Mouse (Mus musculus) lung, postnatal 14 days (tissue): Measurements from ENCODE around the gene Oxct2b.
"Not testable (repeated sequence)": the region's sequence is repeated elsewhere in the genome, so short reads cannot be mapped to it uniquely, and the experiment has no call there.

Experiments
- DNase-seq: peaks from one replicate; pipeline ENCODE4 v3.0.0; 2021

Oxct2b gene

DNA sequence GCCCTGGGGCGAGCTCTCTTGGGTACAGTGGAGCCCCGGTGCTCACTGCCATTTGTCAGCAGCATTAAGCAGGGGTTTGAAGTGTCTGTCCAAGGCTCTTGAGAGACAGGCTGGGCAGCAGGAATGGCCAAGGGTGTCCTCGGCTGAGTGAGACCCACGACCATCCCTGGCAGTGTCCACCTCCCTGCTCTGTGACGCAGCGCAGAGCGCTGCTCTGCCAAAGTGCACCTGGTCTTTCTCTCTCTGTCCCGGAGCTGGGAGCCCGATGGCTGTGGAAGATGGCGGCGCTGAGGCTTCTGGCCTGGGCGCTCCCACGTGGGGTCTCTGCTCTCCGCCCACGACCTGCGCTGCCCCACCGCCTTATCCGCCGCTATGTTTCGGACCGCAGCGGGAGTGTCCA lies at the start of gene Oxct2b:
Gene Oxct2b (plus strand): TSS at position 256 of the 400 bp plus-strand sequence.
- DNase-seq = no peak

DNA sequence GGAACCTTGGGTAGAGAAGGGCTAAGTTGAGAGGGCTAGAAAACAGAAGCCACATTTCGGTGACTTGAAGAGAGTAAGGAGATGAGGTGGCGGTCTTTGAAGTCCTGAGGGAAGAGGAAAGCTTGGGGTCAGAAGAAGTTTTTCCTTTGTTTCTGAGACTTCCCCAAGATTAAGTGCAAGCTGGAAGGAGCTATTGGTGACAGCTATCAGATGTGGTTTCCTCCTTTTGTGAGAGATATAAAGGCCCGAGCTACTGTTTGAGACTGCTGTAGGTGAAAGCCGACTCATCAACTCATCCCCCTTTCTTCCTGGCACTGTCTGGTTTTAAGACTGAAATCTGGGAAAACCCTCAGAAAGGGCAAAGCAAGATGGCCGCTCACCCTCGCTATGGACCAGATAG lies 47.4 kb upstream of the Oxct2b start:
- DNase-seq = no peak

DNA sequence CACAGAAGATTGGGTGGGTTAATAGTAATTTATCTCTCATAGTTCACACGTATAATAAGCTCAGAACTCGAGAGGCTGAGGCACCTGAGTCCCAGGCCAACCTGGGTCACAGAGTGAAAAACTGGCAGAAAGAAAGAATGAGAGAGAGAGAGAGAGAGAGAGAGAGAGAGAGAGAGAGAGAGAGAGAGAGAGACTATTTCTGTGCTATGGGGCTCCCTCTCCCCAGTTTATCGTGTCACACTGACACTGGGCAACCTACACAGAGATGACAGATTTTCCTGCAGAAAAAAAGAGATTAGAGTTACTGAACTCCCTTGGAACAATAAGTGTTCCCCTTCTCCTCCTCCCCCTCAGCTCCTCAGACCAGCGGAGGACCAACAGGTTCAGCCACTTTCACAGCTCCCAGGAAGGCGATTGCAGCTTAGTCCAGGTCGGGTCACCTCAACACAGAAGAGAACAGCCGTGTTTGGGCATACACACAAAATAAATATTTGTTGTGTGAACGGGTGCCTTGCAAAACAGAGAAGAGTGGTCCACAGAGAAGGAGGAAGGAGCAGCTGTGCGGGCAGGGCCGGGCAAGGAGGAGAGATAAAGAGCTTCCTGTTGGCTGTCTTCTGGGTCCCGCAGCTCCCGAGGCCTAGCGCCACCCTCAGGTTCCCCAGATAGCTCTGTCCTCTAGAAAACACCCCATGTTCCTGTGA lies 44.6 kb upstream of the Oxct2b start:
- peak; percentile 59 for DNase-seq

DNA sequence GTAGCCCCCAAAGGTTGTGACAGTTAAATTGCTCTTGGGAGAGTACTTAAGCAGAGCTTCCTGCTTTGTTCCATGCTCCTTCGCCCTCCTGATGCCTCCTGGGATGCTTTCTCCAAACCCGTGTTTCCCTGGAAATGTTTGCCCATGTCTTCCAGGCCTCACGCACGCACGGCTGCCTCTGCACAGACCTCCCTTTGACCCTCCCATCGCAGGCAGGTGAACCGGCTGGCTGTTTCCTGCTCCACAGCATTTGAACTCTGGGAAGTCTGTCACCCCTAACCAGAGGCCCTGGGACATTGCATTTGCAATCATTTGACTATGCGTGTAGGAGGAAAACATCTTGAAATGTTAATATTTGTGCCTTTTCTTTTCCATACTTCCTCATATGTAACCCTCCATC lies 39.1 kb upstream of the Oxct2b start:
- DNase-seq = no peak

DNA sequence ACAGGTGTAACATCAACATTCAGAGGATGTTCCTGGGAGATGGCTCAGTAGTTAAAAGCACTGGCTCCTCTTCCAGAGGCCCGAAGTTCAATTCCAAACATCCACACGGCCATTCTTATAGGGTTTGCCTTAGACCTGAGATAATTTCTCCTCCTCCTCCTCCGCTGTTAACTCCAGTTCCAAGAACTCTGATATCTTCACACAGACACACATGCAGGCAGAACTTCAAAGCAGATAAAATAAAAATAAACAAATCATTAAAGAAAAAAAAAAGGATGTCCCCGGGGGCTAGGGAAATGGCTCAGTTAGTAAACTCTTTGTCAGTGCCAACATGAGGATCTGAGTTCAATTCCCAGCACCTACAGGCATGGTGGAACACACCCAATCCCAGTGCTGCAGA lies 37.8 kb upstream of the Oxct2b start:
- DNase-seq = no peak

DNA sequence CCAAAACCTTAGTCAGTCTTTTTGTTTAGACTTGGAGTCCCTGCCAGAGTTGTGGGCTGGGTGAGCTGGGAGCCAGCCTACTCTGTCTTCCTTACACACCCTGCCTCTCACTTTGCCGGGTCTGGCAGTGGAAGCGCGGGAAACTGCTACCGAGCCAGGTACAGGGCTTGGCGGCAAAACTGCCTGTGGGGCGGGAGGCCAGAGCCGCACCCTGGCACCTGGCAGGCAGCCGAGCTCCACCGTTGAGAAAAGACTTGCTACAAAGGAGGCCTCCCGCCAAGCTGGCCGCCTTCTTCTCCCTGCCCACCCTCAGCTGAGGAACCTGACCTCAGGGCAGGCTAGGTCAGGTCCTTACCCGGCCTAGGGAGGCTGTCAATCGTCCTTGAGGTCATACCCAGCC lies 35.3 kb upstream of the Oxct2b start:
- peak; percentile 65 for DNase-seq

DNA sequence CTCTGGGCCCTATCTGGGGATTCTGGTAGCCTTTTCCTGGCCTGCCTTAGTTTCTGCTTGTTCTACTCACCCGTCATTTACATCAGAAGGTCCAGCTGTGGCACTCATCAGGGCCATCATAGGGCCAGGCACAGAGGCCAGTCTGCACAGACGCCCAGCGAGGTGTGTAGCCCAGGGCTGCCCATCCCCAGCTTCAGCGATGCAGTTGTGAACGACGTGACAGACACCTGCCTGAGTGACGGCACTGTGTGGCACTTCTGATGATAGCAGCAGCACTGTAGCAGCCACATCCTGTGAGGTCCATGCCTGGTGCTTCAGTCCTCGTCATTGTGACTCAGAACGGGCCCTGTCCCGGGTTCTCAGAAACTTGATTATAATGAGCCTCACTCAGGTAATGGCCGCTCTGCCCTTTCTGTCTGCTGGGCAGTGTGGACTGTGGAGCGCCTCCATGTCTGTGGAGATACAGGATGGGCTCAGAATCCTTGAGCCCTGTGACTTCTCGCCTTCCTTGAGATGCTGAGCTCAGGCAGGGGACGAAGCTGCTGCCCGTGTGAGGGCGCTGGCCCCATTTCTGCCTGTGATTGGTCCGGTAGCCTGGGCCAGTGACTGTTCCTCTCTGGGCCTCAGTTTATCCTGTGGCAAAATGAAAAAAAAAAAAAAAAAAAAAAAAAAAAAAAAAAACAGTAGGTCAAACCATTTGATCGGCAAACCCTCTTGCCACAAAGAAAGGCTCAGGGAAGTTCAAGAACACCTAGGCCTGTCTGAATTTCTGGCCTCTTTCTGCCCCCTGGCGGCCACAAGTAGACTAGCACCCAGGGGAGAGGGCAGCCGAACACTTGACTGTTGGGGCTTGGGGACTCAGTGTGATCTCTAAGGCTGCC lies 33.5 kb upstream of the Oxct2b start:
- DNase-seq = peak; percentile 63

DNA sequence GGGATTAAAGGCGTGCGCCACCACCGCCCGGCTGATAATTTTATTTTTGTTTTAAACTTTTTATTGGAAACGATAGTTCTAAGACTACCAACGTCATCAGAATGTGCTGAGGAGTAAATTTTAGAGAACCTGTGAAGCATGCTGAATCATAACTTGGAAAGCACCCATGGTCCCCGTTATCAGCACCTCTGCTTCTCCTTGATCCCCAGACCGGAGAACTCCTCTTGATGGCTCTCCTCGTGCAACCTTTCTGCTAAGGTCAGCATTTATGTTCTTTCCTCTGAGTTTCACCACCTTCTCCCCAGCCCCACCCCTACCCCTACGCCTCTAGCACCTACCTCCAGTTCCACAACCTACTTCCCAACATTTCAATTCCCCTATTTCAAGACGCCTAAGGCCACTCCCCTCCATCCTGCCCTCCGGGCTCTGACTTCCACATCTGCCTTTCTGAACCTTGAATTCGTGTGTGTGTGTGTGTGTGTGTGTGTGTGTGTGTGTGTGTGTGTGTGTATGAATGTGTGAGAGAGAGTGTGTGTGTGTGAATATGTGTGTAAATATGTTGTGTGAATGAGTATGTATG lies 32.7 kb upstream of the Oxct2b start:
- no peak for DNase-seq

DNA sequence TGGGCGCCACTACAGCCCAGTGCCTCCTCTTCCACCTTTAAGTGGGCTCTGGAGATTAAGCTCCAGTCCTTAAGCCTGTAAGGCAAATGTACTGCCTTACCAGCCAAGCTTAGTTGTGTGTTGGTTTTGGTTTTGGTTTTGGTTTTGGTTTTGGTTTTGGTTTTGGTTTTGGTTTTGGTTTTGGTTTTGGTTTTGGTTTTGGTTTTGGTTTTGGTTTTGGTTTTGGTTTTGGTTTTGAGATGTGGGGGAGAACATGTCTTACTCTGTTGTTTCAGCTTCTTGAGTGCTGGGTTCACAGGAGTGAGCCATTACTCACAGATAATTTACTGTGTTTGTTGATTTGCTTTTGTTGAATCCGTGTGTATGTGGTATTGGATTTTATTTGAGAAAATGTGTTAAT lies 30.8 kb upstream of the Oxct2b start:
- DNase-seq = no peak

DNA sequence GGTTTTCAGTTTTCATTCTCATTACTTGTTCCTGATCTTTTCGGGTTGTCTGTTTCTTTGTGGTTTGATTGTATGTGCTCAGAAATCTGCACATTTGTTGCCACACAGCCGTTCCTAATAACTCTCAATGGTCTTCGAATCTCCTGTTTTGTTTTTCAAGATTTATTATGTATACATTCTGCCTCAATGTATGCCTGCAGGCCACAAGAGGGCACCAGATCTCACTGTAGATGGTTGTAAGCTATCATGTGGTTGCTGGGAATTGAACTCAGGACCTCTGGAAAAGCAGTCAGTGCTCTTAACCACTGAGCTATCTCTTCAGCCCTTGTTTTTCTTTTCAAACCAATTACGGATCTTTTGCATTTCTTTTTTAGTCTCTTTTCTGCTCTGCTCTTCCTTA lies 29.7 kb upstream of the Oxct2b start:
- DNase-seq = no peak

DNA sequence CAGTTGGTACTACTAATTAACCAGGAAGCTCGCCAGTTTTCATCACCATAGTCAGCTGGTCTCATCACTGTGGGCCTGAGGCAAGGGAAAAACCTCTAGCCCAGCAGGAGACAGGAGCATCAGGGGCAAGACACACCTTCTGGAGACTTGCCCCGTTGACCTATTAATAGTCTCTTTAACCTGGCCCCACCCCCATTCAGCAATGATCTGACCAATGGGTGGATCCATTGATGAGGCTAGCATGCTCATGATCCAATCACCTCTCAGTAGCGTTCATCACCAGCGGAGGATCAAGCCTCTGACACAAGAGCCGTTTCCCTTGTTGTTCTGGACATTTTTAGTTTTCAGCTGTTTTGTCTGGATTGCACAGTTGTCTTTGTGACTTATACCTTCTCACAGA lies 23.4 kb upstream of the Oxct2b start:
- no peak for DNase-seq

DNA sequence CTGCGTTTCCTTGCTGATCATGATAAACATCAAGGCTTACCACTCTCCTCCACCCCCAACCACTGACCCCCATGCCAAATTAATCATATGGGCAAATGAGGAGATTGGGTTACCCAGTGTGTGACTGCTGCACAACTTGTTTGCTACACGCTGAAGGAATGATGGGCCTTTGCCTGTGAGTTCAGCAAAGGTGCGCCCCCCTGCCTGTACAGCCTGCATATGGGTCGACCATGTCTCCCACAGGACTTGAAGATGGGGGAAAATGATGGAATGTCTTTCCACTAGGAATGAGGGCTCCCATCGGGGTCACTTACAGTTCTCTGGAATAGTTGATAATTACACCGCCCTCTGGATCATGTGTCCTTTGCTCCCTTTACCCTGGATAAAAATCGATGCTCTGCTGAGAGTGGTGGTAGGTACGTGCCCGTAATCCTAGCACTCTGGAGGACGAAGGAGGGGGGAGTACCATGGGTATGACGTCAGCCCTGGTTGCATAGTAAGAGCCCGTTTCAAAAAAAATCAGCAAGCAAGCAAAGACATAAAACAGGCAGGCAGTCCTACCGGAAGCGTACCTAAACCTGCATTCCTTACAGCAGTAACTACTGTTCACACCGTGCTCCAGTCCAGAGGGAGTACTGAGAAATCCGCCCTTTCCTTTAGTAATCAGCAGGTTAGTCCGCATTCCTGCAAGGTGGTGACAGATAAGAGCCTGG lies 22.8 kb upstream of the Oxct2b start:
- DNase-seq = peak; percentile 6

DNA sequence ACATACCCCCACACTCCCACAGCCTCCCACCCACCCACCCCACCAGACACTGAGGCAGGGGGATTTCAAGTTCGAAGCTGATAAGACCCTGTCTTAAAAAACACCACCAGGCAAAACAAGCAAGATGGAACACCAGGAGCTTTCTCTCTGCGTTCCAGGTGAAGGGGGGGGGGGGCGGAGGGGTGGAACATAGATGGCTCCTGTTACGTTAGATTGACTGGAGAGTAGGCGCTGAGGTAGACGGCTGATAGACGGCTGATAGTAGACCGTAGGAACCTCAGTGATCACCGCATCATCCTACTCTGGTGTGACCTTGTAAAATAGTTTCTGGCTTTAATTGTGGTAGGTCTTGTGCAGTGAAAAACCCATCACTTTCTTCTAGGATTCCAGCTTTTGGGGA lies 22.2 kb upstream of the Oxct2b start:
- DNase-seq = no peak

DNA sequence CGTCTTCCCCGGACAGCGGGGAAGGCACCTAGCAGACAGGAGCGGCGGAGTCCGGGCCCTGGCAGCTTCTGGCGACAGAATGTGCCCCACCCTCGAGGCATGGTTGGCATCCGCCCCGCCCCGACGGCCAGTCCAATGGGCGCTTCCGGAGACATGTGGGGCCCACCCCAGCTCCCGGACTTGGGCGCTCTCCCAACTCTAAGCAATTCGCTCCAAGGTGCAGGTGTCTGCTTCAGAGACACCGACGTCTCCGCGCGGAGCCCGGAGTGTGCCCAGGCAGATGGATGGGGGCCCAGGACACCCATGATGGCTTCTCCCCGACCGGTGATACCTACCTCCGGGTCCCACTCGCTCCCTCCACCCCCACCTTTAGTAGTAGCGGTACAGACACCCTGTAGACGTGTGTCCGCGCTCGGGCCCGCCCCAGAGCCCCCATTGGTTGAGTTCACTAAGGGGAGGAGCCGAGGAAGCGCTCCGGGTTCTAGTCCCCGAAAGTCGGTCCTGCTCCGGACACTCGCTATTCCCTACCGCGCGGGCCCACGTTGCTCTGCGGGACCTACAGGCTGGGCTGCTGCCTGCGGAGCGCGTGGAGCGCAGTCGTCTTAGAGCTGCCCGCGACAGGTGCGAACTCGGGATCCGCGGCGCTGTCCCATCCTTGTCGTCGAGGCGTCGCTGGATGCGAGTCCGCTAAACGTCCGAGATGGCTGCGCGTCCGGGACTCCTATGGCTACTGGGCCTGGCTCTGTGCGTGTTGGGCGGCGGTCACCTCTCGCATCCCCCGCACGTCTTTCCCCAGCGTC lies 11.2 kb upstream of the Oxct2b start, which contains the start of gene Bmp8b:
Gene Bmp8b (plus strand): TSS at position 515 of the 800 bp plus-strand sequence.
- DNase-seq = peak; percentile 26

DNA sequence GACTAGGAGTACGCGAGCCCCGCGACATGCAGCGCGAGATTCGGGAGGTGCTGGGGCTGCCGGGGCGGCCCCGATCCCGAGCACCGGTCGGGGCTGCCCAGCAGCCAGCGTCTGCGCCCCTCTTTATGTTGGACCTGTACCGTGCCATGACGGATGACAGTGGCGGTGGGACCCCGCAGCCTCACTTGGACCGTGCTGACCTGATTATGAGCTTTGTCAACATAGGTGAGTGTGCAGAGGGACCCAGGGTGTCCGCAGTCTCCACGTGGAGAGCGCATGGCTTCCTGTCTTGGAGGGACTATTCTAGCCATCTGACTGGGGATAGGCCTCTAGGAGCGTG lies 10.6 kb upstream of the Oxct2b start:
- no peak for DNase-seq

DNA sequence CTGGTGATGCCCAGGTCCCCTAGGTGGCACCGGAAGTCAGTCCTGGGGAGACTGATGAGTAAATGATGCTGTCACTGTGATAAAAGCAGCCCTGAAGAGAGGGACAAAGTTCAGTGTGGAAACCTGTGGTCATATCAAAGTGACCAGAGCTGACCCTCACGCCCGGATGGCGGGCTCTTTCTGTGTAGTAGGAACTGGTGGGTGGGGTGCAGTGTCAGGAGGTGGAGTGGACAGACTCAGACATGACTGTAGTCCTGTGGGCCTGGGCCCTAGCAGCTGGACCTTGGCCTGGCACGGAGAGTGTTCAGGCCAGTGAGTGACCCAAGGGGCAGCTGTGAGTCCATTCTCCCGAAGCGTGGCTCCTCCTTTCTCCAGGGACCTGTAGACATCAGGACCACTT lies 10.1 kb upstream of the Oxct2b start:
- DNase-seq = not testable (repeated sequence)

DNA sequence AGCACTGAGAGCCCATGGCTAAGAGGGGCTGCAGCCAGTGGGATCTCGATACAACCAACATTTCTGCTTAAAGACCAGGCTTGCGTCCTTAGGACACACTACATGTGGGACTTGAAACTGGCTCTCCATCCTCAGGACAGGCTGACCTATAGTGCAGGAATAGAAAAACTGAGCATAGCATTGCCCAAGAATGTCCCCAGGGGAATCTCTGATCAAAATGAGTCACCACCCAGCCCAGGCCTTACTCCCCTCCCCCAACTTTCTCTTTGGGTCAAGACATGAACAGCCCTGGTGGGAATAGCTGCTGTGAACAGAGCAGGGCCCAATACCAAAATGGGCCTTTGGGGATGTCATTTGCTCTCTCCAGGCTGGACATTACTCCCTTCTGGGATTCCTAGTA lies 9.2 kb upstream of the Oxct2b start:
- DNase-seq = no peak

DNA sequence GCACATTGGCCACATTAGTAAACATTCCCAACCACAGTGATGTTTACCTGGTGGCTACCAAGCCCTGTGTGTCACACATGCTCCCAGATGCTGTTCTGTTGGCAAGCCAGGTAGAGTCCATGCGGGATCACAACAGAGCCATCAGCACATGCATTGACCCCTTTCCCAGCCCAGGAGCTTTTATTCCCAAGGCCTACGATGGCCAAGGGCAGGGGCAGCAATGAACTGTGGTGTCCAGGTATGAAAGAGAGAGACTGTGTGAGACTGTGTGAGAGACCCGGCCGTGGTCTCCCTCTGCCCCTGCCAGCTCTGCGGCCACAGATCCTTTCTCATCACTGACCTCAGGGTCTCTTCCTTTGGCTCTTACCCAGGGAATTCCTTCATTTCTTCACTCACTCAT lies 8.0 kb upstream of the Oxct2b start:
- DNase-seq = no peak

DNA sequence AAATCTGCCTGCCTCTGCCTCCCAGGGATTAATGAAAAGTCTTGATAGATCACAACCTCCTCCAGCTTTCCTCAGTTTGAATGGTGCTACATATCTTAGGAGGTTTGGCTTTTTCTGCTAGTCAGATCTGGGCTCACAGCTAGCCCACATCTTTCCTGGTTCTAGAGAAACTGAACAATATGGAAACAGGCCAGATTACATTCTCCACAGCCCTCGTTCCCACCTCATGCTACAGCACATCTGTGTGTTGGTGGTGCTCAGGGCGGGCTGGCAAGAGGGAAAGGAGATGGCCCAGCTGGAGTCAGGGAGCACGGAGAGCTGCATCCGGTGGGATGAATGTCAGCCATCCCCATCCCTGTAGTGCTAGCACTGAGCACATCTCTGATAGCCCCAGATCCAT lies 5.3 kb upstream of the Oxct2b start:
- no peak for DNase-seq

DNA sequence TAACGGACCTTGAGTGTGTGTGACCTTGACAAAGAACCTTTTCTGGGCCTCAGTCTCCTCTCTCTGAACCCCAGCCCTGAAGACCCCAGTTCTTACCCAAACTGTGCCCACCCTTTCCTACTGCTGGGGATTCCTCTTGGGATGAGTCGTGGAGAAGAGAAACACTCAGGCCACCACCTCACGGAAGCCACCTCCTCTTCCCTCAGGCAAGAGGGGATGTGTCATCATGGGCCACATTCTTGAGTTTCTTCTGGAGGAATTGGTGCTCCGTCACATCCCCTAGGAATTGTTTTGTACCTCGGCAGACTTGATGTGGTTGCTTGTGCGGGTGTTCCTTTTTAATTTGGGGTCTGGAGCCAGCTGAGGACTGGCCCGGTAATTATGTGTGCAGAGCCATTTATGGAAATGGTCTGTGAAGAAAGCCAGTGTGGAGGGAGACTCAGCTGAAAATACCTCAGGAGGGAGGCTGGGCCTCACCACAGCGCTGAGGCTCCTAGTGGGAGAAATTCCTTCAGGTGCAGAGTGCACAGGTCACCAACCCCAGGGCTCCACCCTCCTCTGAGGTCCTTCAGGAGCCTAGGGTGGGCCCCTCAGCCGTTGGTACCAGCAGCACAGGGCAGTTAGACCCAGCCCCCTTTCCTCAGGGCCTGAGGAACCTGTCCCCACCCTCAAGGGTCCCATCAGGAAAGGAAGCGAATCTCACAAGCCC lies 4.6 kb upstream of the Oxct2b start:
- not testable (repeated sequence) for DNase-seq

DNA sequence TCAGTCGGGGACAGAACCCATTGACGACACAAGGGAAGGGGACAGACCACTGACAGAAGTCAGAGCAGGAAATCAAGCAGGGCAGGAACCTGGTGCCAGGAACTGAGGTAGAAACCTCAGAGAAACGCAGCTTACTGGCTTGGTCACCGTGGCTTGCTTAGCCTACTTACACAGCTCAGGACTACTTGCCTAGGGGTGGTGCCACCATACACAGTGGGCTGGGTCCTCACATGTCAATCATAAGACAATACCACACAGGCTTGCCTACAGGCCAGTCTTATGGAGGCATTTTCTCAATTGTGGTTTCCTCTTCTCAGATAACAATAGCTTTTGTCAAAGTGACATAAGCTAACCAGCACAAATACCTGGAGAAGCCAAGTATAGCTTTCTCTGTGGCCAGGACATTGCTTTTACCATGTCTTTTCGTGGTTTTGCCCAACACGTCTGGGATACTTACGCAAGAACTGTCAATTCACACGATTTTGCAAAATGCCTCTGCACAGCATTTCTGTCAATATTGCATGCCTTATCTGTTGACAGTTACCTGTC lies 3.8 kb upstream of the Oxct2b start:
- DNase-seq = no peak

DNA sequence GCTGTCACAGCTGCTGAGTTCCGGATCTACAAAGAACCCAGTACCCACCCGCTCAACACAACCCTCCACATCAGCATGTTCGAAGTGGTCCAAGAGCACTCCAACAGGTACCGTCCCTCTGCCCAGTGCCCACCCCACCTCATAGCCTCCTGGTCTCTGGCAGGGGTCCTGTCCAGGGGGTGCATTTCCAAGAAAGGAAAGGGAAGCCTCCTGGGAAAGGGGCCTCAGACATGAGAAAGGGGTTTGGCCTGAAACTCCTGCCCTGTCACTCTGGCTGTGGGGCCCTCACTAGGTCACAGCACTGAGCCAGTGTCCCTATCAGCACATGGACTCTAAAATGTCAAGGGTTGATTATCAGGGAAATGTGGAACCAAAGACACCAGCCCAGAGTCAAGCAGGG lies 1.4 kb upstream of the Oxct2b start:
- not testable (repeated sequence) for DNase-seq
